Mouse (Mus musculus): ENCODE data around the gene Iba57.

GRCm38 (mm10) chr11:59151729-59152128 is 11.8 kb downstream of the Iba57 start:
- TF ChIP-seq POLR2A (IDR thresholded peaks at IDR 0.05; ENCODE audit: insufficient read depth, low read length) (no peak), CTCF (IDR thresholded peaks at IDR 0.05; ENCODE audit: low read depth, low read length) (peak; percentile 82), EP300 (IDR thresholded peaks at IDR 0.05; ENCODE audit: insufficient read depth, low read depth, low read length) (no peak)
